20 mouse cellular contexts compared by ENCODE assay signal in the genomic region with DNA sequence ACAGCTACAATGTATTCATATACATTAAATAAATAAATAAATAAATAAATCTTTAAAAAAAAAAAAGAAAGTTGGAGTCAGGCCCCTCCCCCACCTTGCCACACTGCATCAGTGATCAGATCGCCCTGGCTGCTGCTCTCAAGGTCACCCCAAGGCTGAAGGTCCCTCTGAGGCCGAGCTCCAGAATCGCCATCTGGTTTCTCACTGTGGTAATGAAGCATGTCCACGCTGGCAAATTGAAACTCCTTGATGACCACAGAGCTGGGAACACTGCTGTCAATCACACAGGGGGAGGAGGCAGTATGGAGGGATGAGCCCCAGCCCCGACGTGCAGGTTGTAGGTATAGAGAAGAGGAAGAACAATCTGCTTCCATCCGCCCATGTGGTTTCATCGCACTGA. TPM values are rescaled to one million over a fixed set of nuclear protein-coding genes. Genes with fewer than 3 reads are reported as not detected.
A peak's percentile ranks its signal among the peaks of the same experiment; 100 is the strongest.
DNase-seq lines count a peak whose midpoint lies in the region; TF ChIP-seq lines count a peak whose summit lies in the region.
"Had no signal": no experiment of that assay in that cellular context is flagged by ENCODE, and none has a peak within 500 bp of the region (broad histone marks: within the 10 kb centered on the region; RNA-seq: fewer than 3 reads in every experiment).

No protein-coding gene starts in this region.

- H3K4me1 ChIP-seq in kidney, adult 2 months (ENCODE audit: control insufficient read depth, insufficient read depth, low read length) = no peaks in the 10 kb centered on the region
- H3K4me1 ChIP-seq in ES-E14 (ENCODE audit: control insufficient read depth in 2 of 2, insufficient read depth in 2 of 2, low read length in 2 of 2, poor library complexity in 1 of 2) = peaks cover 3 to 27% of the 10 kb centered on the region in 2 experiments; a peak in 3 of 4 replicates
- H3K4me1 ChIP-seq: hindbrain, embryonic 15.5 days had no signal

- H3K27me3 ChIP-seq in kidney, adult 2 months (replicated peaks; ENCODE audit: control insufficient read depth, insufficient read depth, low read length) = no peaks in the 10 kb centered on the region
- H3K27me3 ChIP-seq: embryonic facial prominence, embryonic 15.5 days; hindbrain, embryonic 15.5 days; neural tube, embryonic 12.5 days had no signal

- 42% methylated on average over 8 of the region's 8 CpGs for WGBS in kidney, adult 2 months

- H3K4me3 ChIP-seq in gastrocnemius, adult 2 months = no peak overlapping the region
- H3K4me3 ChIP-seq in kidney, adult 2 months (ENCODE audit: insufficient read depth, low read depth, low read length) = no peak overlapping the region
- H3K4me3 ChIP-seq in ES-E14 (ENCODE audit: insufficient read depth in 1 of 2, low read depth in 1 of 2, low read length in 2 of 2, poor library complexity in 1 of 2, severe bottlenecking in 1 of 2) = no peak overlapping the region
- H3K4me3 ChIP-seq: embryonic facial prominence, embryonic 15.5 days; hindbrain, embryonic 15.5 days; neural tube, embryonic 12.5 days had no signal

- intact Hi-C loops in gastrocnemius, adult 2 months (cut with DNase I) = no loop called here

- in situ Hi-C loops in ES-E14 (cut with MboI; ENCODE audit: low sequenced_read_pairs in 2 of 2, unreplicated experiment in 2 of 2) = no loop called here

- TF ChIP-seq POLR2A in kidney, adult 2 months (IDR thresholded peaks at IDR 0.05; ENCODE audit: low read depth, low read length) = no peak

- no peak for TF ChIP-seq CTCF in gastrocnemius, adult 2 months (IDR thresholded peaks at IDR 0.05)
- TF ChIP-seq CTCF in kidney, adult 2 months (conservative IDR thresholded peaks at IDR 0.05; ENCODE audit: insufficient read depth, insufficient read length, low read depth, low read length) = no peak

- H3K36me3 ChIP-seq in kidney, adult 2 months (ENCODE audit: control insufficient read depth, insufficient read depth, low read length) = no peaks in the 10 kb centered on the region
- no peaks in the 10 kb centered on the region for H3K36me3 ChIP-seq in ES-E14 (ENCODE audit: control insufficient read depth, insufficient read depth, low read length, poor library complexity, severe bottlenecking)
- H3K36me3 ChIP-seq: embryonic facial prominence, embryonic 15.5 days; hindbrain, embryonic 15.5 days; neural tube, embryonic 12.5 days had no signal

- no peak for DNase-seq in gastrocnemius, adult 2 months
- no peak for DNase-seq in gastrocnemius, postnatal 25 days
- peak; percentile 24 to 59 for DNase-seq in kidney, postnatal 25 days
- DNase-seq in kidney, adult 2 months = no peak
- DNase-seq in ES-E14 (ENCODE audit: low read depth, low spot score) = no peak
- peak; percentile 55 for DNase-seq in embryo, embryonic 10.5 days (ENCODE audit: low spot score)
- DNase-seq in testis, postnatal 14 days (ENCODE audit: low spot score) = no peak
- DNase-seq: cerebellum, postnatal 25 days; heart, adult 18-20 months; lung, adult 2 months; lung, postnatal 4 days; thymus, adult 2 months had no signal

- no peaks in the 10 kb centered on the region for H3K9me3 ChIP-seq in ES-E14 (ENCODE audit: control insufficient read depth, insufficient read depth, low read depth, low read length)
- H3K9me3 ChIP-seq: embryonic facial prominence, embryonic 15.5 days; hindbrain, embryonic 15.5 days; neural tube, embryonic 12.5 days had no signal

- H3K27ac ChIP-seq in gastrocnemius, adult 2 months = peak overlapping the region; percentile 24; the same call in 1 of the 2 replicates
- no peak overlapping the region for H3K27ac ChIP-seq in kidney, adult 2 months (ENCODE audit: insufficient read depth, low read depth, low read length)
- no peak overlapping the region for H3K27ac ChIP-seq in ES-E14 (ENCODE audit: insufficient read depth, low read depth, low read length, poor library complexity, severe bottlenecking)
- H3K27ac ChIP-seq: embryonic facial prominence, embryonic 15.5 days; hindbrain, embryonic 15.5 days; neural tube, embryonic 12.5 days had no signal

- no peak overlapping the region for H3K9ac ChIP-seq in ES-E14 (ENCODE audit: insufficient read depth, low read depth, low read length, poor library complexity, severe bottlenecking)
- H3K9ac ChIP-seq: embryonic facial prominence, embryonic 15.5 days; hindbrain, embryonic 15.5 days; neural tube, embryonic 12.5 days had no signal

TF ChIP-seq in ES-E14, 5 proteins besides CTCF, POLR2A, EP300 and RAD21:
- TF ChIP-seq ZNF384 (IDR thresholded peaks at IDR 0.05; ENCODE audit: low read depth, low read length) (peak; percentile 64), MAFK (IDR thresholded peaks at IDR 0.05; ENCODE audit: insufficient read depth, low read depth, low read length) (no peak)

RNA-seq across cellular contexts. Expression of gene Map3k6, which starts 13.0 kb away (rescaled TPM):
- total RNA-seq in gastrocnemius, adult 2 months (2021) = 10 to 100 TPM; 10.5 to 15.0 TPM
- 10 to 100 TPM in 1 of 2 experiments, 1 to 10 TPM in 1; 5.8 to 12.5 TPM for total RNA-seq in gastrocnemius, postnatal 25 days (2021)
- 3.8 and 4.3 TPM in 2 replicates for polyA plus RNA-seq in kidney, adult 2 months (2012; rRNA removed)
- total RNA-seq in ES-E14 (2012; rRNA removed) = 2.7 and 4.3 TPM in 2 replicates

RNA-seq across cellular contexts. Expression of gene Gpr3, which starts 15.3 kb away (rescaled TPM):
- not detected for total RNA-seq in gastrocnemius, adult 2 months (2021)
- total RNA-seq in gastrocnemius, postnatal 25 days (2021) = not detected
- 0.39 and 0.53 TPM in 2 replicates for polyA plus RNA-seq in kidney, adult 2 months (2012; rRNA removed)
- 0.85 and 1.5 TPM in 2 replicates for total RNA-seq in ES-E14 (2012; rRNA removed)
- total RNA-seq: heart, adult 18-20 months; liver, adult 2 months had no signal
- polyA plus RNA-seq: CD4-positive, CD25-positive, alpha-beta regulatory T cell, adult 4 months; liver, adult 2 months; small intestine, adult 2 months; thymus, adult 2 months had no signal

RNA-seq across cellular contexts. Expression of gene Cd164l2, which starts 15.7 kb away (rescaled TPM):
- total RNA-seq in gastrocnemius, adult 2 months (2021) = under 1 TPM in 1 of 2 experiments, not detected in 1; 0.26 TPM
- total RNA-seq in gastrocnemius, postnatal 25 days (2021) = not detected
- polyA plus RNA-seq in kidney, adult 2 months (2012; rRNA removed) = 15.3 and 17.7 TPM in 2 replicates
- total RNA-seq in ES-E14 (2012; rRNA removed) = 2.2 and 5.7 TPM in 2 replicates
- total RNA-seq: heart, adult 18-20 months; liver, adult 2 months had no signal
- polyA plus RNA-seq: forebrain, embryonic 11.5 days; heart, embryonic 16.5 days; liver, adult 2 months had no signal

RNA-seq across cellular contexts. Expression of gene Sytl1, which starts 35.3 kb away (rescaled TPM):
- not detected for total RNA-seq in gastrocnemius, adult 2 months (2021)
- under 1 TPM; 0.29 to 0.36 TPM for total RNA-seq in gastrocnemius, postnatal 25 days (2021)
- polyA plus RNA-seq in kidney, adult 2 months (2012; rRNA removed) = 5.9 TPM in 2 replicates
- 2.0 and 4.4 TPM in 2 replicates for total RNA-seq in ES-E14 (2012; rRNA removed)

RNA-seq across cellular contexts. Expression of gene Tmem222, which starts 50.0 kb away (rescaled TPM):
- total RNA-seq in gastrocnemius, adult 2 months (2021) = 10 to 100 TPM; 21.6 to 25.7 TPM
- 10 to 100 TPM; 20.8 to 23.5 TPM for total RNA-seq in gastrocnemius, postnatal 25 days (2021)
- 70.6 and 80.4 TPM in 2 replicates for polyA plus RNA-seq in kidney, adult 2 months (2012; rRNA removed)
- total RNA-seq in ES-E14 (2012; rRNA removed) = 73.3 and 89.4 TPM in 2 replicates

Comparison
In these comparisons a context has a peak if more than half of its experiments do, and no peak if none do; other contexts are left out.
1. DNase-seq: peak in kidney, postnatal 25 days (2 of 2) and embryo, embryonic 10.5 days (single experiment); none in gastrocnemius, adult 2 months (single experiment), gastrocnemius, postnatal 25 days (single experiment), kidney, adult 2 months (single experiment), ES-E14 (single experiment) and testis, postnatal 14 days (single experiment).